Mouse (Mus musculus) heart, embryonic 11.5 days (tissue): ENCODE measurements at regions not wholly inside any gene's neighbourhood (a gene's known extent, or its start where the extent isn't known, plus 50 kb on each side); places are given as distances from the start of the nearest gene placed in this dataset.

ENCODE experiments used
- ATAC-seq: fragments of 200-750 bp; cut with Nextera tagmentation; replicated peaks from 2 replicates; pipeline ENCODE4 v1.8.0; 2017; ENCODE audit warnings: moderate library complexity; ENCODE audit not compliant: insufficient number of reproducible peaks, low FRiP score, low TSS enrichment
- H3K27ac ChIP-seq: fragments of 300-500 bp; sonication (generic); 2 replicates; pipeline ENCODE4 v1.5.1; 2014; ENCODE audit warnings: mild to moderate bottlenecking, low read depth, low read length
- H3K27me3 ChIP-seq: fragments of 300-500 bp; sonication (generic); 2 replicates; pipeline ENCODE4 v1.6.1; 2014; ENCODE audit warnings: mild to moderate bottlenecking, low read length, mixed read lengths; ENCODE audit not compliant: control insufficient read depth, insufficient read depth
- H3K36me3 ChIP-seq: fragments of 300-500 bp; sonication (generic); 2 replicates; pipeline ENCODE4 v1.6.1; 2014; ENCODE audit warnings: mild to moderate bottlenecking, low read length, moderate library complexity, mixed read lengths; ENCODE audit not compliant: control insufficient read depth, insufficient read depth
- H3K4me1 ChIP-seq: fragments of 300-500 bp; sonication (generic); 2 replicates; pipeline ENCODE4 v1.6.1; 2014; ENCODE audit warnings: low read length; ENCODE audit not compliant: control insufficient read depth, insufficient read depth
- H3K4me2 ChIP-seq: fragments of 300-500 bp; sonication (generic); 2 replicates; pipeline ENCODE4 v1.6.1; 2014; ENCODE audit warnings: mild to moderate bottlenecking, moderate library complexity
- H3K4me3 ChIP-seq: fragments of 300-500 bp; sonication (generic); 2 replicates; pipeline ENCODE4 v1.5.1; 2014; ENCODE audit warnings: low read depth, low read length
- H3K9ac ChIP-seq: fragments of 300-500 bp; sonication (generic); 2 replicates; pipeline ENCODE4 v1.6.1; 2014; ENCODE audit warnings: mild to moderate bottlenecking, low read depth, low read length, moderate library complexity
- H3K9me3 ChIP-seq: fragments of 300-500 bp; sonication (generic); replicated peaks from 2 replicates; pipeline ENCODE4 v1.6.1; 2016; ENCODE audit warnings: low read length; ENCODE audit not compliant: control insufficient read depth
- WGBS: fragments of 180-500 bp; shearing (Covaris S2); extraction: QIAGEN DNeasy Blood & Tissue Kit; methylation state at CpG from one replicate; pipeline ENCODE4 v1.1.7; 2014; ENCODE audit not compliant: insufficient replicate concordance; 5-methylcytosine and 5-hydroxymethylcytosine counted together

DNA sequence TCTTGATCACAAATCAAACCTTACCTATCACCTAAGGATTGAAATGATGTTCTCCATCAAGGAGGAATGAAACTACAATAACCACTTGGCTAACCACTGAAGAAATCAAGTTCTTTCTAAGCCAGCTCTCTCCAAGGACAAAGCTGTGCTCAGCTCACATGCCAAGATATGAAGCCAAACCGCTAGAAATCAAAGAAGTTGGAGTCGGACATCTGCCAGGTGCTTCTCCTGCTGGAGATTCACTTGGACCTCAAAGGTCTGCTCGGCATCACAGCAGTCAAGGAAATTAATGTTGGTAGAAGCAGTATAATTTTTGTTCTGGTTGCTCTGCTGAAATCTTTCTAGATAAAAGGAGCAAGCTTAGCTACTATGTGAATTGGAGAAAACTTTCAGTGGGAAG, 850.5 kb downstream of the Diaph3 start:
- no peak for ATAC-seq
- H3K4me1 ChIP-seq = no peaks in the 10 kb centered on the region
- H3K9ac ChIP-seq = no peak overlapping the region
- no peak overlapping the region for H3K27ac ChIP-seq
- no peak overlapping the region for H3K4me2 ChIP-seq
- H3K27me3 ChIP-seq = no peaks in the 10 kb centered on the region
- H3K4me3 ChIP-seq = no peak overlapping the region
- H3K36me3 ChIP-seq = no peaks in the 10 kb centered on the region
- no peaks in the 10 kb centered on the region for H3K9me3 ChIP-seq
- 84% methylated on average over 3 of the region's 3 CpGs for WGBS

DNA sequence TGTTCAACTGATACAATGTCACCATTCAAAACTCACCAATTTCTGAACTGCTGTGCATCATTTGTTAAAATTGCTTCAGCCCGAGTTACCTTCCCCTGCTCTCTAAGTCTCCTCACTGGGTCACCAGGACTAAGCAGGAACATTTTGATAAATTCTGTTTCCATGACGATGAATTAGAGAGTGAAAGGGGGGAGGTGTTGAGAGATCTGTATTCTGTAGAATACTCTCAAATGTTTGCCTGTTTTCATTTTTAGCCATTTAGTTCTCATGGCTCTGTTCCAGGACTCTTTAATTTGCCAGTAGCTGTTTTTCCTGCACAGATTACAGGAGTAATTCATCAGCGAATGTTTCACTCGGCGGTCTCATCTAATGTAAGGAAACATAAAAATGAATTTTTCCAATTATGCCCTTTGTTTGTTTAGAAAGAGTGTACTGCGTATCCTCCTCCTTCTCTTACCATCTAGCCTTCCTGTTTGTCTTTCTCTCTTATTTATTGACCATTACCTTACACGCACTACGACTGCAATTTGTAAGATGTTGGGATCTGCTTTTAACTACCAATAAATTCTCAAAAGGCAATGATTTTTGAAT, 879.3 kb downstream of the Diaph3 start:
- H3K36me3 ChIP-seq = no peaks in the 10 kb centered on the region
- no peaks in the 10 kb centered on the region for H3K27me3 ChIP-seq
- no peaks in the 10 kb centered on the region for H3K9me3 ChIP-seq
- H3K4me3 ChIP-seq = no peak overlapping the region
- WGBS = 75% methylated on average over 8 of the region's 8 CpGs
- no peak overlapping the region for H3K4me2 ChIP-seq
- no peaks in the 10 kb centered on the region for H3K4me1 ChIP-seq
- H3K9ac ChIP-seq = no peak overlapping the region
- H3K27ac ChIP-seq = no peak overlapping the region
- ATAC-seq = no peak

DNA sequence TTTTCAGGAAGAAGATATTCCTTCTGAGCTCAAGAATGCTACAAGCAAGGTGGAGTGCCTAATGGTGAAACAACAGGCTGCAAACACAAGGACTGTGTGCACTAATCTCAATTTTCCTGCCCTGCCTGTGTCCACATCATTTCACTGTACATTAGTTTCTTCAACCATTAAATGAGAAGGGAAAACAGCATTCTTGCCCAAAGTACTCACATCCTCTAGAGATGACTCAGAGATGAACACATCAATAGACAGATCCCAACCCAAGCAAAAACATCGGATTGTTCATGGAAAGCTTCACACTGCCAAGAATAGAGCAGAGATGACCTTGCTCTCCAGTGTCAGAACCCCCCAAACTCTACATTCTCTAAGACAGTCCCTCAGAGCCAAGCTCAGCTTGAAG, 886.8 kb downstream of the Diaph3 start:
- Histone ChIP-seq H3K9me3 (no peaks in the 10 kb centered on the region), H3K4me3 (no peak overlapping the region), H3K4me2 (no peak overlapping the region), H3K36me3 (no peaks in the 10 kb centered on the region), H3K27ac (no peak overlapping the region), H3K27me3 (no peaks in the 10 kb centered on the region), H3K4me1 (no peaks in the 10 kb centered on the region), H3K9ac (no peak overlapping the region)
- ATAC-seq = no peak
- 20% methylated on average over 1 of the region's 1 CpGs for WGBS

DNA sequence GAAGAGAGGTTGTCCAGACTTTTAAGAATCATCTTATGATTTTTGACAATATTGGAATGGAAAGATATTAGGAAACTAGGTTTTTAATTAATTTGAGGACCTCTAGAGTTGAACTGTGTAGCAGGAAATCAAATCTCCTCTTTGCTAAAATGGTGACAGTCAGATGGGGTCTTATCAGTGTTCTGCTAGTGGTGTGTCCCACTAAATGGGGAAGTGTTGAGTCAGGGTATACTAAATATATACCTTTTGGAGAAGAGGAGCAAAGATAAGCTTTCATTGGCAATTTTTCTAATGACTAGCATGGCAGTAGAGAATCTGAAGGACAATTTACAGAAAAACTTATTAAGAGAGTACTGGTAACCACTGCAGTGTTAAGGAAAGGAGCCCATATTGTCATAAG, 889.4 kb downstream of the Diaph3 start:
- Histone ChIP-seq H3K9me3 (no peaks in the 10 kb centered on the region), H3K4me2 (no peak overlapping the region), H3K9ac (no peak overlapping the region), H3K4me1 (no peaks in the 10 kb centered on the region), H3K36me3 (no peaks in the 10 kb centered on the region), H3K4me3 (no peak overlapping the region), H3K27ac (no peak overlapping the region), H3K27me3 (no peaks in the 10 kb centered on the region)
- no peak for ATAC-seq

DNA sequence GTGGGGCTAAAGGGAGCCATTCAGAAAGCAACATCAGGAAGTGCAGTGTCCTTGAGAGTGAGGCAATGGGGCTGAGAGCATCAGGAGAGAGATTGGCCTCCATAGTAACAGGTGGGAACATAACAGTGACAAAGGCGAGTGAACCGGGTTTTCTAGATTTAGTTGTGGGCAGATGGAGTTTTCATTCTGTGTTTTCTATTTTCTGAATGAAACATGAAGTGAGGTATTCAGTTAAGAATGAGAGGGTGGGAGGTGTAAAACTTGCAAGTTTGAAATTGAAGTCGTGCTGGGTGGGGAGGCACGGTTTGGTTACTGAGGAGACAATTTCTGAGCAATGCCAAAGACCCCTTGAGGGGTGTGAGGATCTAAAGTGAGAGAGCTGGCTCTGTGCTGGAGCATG, 893.3 kb downstream of the Diaph3 start:
- H3K4me1 ChIP-seq = no peaks in the 10 kb centered on the region
- H3K4me2 ChIP-seq = no peak overlapping the region
- H3K9me3 ChIP-seq = no peaks in the 10 kb centered on the region
- no peaks in the 10 kb centered on the region for H3K36me3 ChIP-seq
- H3K4me3 ChIP-seq = no peak overlapping the region
- H3K9ac ChIP-seq = no peak overlapping the region
- H3K27me3 ChIP-seq = no peaks in the 10 kb centered on the region
- H3K27ac ChIP-seq = no peak overlapping the region
- 85% methylated on average over 4 of the region's 4 CpGs for WGBS
- ATAC-seq = no peak

DNA sequence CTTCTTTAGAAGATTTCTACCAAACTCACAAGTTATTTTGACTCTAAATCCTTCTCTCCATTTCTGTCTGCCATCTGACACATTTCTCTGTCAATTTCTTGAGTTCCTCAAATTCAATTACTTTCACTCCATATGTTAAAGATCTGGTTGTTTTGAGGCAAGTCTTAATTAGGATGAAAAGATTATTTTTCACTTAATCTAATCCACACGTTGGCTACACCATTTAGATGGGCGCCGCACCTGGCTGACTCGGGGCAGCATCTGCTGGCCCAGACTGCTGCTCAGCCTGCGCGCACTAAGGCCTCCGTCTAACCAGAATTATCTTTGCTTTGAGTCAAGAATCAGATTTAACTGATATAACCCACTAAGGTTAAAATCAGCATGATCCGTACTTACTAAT, 894.3 kb downstream of the Diaph3 start:
- Histone ChIP-seq H3K9me3 (no peaks in the 10 kb centered on the region), H3K9ac (no peak overlapping the region), H3K27ac (no peak overlapping the region), H3K27me3 (no peaks in the 10 kb centered on the region), H3K4me2 (no peak overlapping the region), H3K4me3 (no peak overlapping the region), H3K4me1 (no peaks in the 10 kb centered on the region), H3K36me3 (no peaks in the 10 kb centered on the region)
- WGBS = 93% methylated on average over 8 of the region's 8 CpGs
- no peak for ATAC-seq

DNA sequence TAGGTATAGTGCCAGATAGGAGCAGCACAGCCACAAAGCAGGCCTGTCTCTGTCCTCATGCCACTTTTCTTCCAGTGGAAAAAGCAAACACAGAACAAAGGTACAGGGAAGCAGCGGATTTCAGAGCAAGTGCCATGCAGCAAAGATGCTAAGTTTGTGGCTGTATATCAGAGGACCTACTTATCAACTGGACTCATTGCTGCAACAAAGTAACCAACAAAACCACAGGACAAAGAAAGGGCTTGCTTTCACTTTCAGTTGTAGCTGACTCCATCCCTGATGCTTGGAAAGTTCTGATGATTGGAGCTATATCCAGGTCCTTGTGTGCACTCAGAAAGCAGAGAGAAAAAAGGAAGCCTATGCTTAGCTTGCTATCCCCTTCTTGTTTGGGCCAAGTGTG, 897.4 kb downstream of the Diaph3 start:
- Histone ChIP-seq H3K27ac (no peak overlapping the region), H3K4me1 (no peaks in the 10 kb centered on the region), H3K9ac (no peak overlapping the region), H3K4me2 (no peak overlapping the region), H3K27me3 (no peaks in the 10 kb centered on the region), H3K36me3 (no peaks in the 10 kb centered on the region), H3K4me3 (no peak overlapping the region), H3K9me3 (no peaks in the 10 kb centered on the region)
- 80% methylated on average over 1 of the region's 1 CpGs for WGBS
- no peak for ATAC-seq

DNA sequence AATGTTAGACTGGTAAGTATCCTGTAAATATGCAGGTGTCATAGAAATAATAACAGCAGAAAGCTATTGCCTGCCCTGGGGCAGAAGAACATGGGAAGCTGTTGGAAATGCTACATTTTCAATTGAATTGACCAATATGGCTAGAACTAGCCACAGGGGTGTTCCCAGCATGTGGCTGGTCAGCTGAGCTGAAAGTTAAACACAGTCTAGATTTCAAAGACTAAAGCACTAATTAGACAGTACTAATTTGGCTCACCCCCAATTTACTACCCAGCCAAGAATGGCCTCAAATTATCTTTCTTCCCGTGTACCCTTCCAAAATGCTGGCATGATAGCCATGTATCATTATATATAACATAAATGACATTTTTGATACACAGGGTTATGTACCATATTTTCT, 898.2 kb downstream of the Diaph3 start:
- Histone ChIP-seq H3K9ac (no peak overlapping the region), H3K36me3 (no peaks in the 10 kb centered on the region), H3K4me1 (no peaks in the 10 kb centered on the region), H3K9me3 (no peaks in the 10 kb centered on the region), H3K4me3 (no peak overlapping the region), H3K4me2 (no peak overlapping the region), H3K27ac (no peak overlapping the region), H3K27me3 (no peaks in the 10 kb centered on the region)
- ATAC-seq = no peak
- 68% methylated on average over 1 of the region's 1 CpGs for WGBS

DNA sequence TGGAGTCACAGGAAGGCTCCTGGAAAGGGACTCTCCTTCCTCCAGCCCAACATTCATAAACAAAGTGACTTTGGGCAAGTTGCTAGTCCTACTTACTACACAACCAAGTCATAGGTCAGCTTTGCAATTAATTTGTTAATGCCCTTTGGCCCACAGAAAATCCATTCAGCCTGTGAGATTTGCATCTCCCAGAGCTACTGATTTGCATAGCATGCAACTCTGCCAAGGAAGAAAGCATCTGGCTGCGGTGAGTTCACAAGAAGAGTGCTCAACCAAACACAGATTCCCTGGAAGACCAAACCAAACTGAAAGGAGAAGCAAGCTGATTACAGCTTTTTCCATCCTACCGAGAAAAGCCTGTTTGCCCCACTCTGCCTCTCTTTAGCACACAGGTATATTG, 901.9 kb downstream of the Diaph3 start:
- Histone ChIP-seq H3K27ac (no peak overlapping the region), H3K9ac (no peak overlapping the region), H3K4me2 (no peak overlapping the region), H3K36me3 (no peaks in the 10 kb centered on the region), H3K27me3 (no peaks in the 10 kb centered on the region), H3K4me1 (no peaks in the 10 kb centered on the region), H3K9me3 (no peaks in the 10 kb centered on the region), H3K4me3 (no peak overlapping the region)
- ATAC-seq = no peak
- WGBS = 37% methylated on average over 2 of the region's 2 CpGs
